Mouse (Mus musculus): ENCODE measurements at regions not wholly inside any gene's neighbourhood (a gene's known extent, or its start where the extent isn't known, plus 50 kb on each side); places are given as distances from the start of the nearest gene placed in this dataset.

GRCm38 (mm10) chr19:15465063-15465760 is 481.9 kb downstream of the Psat1 start:
- no peak for DNase-seq

- no peak for DNase-seq
These were observed 489.3 kb downstream of the Psat1 start for GRCm38 (mm10) chr19:15457793-15458192.

GRCm38 (mm10) chr19:15456943-15457735 is 490.0 kb downstream of the Psat1 start:
- no peak for DNase-seq

- no peak for DNase-seq
These were observed 498.1 kb downstream of the Psat1 start for GRCm38 (mm10) chr19:15448989-15449388.

GRCm38 (mm10) chr19:15431798-15432197 is 515.3 kb downstream of the Psat1 start:
- no peak for DNase-seq

GRCm38 (mm10) chr19:15421311-15421710 is 525.8 kb downstream of the Psat1 start:
- DNase-seq, result no peak

- no peak for DNase-seq
These were observed 548.5 kb downstream of the Psat1 start for GRCm38 (mm10) chr19:15398624-15399023.

GRCm38 (mm10) chr19:15371682-15372081 is 575.5 kb downstream of the Psat1 start:
- no peak for DNase-seq

GRCm38 (mm10) chr19:15366951-15367350 is 580.2 kb downstream of the Psat1 start:
- DNase-seq, result no peak

- no peak for DNase-seq
These were observed 590.0 kb downstream of the Psat1 start for GRCm38 (mm10) chr19:15357181-15357580.

GRCm38 (mm10) chr19:15348356-15348755 is 598.8 kb downstream of the Psat1 start:
- no peak for DNase-seq

GRCm38 (mm10) chr19:15342229-15342628 is 604.9 kb downstream of the Psat1 start:
- DNase-seq, result no peak

- DNase-seq, result no peak
These were observed 606.7 kb downstream of the Psat1 start for GRCm38 (mm10) chr19:15340305-15340983.

- no peak for DNase-seq
These were observed 607.2 kb downstream of the Psat1 start for GRCm38 (mm10) chr19:15339979-15340304.

- DNase-seq, result no peak
These were observed 617.0 kb downstream of the Psat1 start for GRCm38 (mm10) chr19:15330155-15330554.

- DNase-seq, result no peak
These were observed 647.7 kb downstream of the Psat1 start for GRCm38 (mm10) chr19:15299474-15299873.

- no peak for DNase-seq
These were observed 662.1 kb downstream of the Psat1 start for GRCm38 (mm10) chr19:15285016-15285415.

GRCm38 (mm10) chr19:15242781-15243180 is 644.9 kb upstream of the Tle4 start:
- DNase-seq, result no peak

- no peak for DNase-seq
These were observed 632.5 kb upstream of the Tle4 start for GRCm38 (mm10) chr19:15230129-15230927.

- no peak for DNase-seq
These were observed 619.5 kb upstream of the Tle4 start for GRCm38 (mm10) chr19:15217387-15217786.

- DNase-seq, result no peak
These were observed 616.8 kb upstream of the Tle4 start for GRCm38 (mm10) chr19:15214651-15215050.

GRCm38 (mm10) chr19:15212881-15213280 is 615.0 kb upstream of the Tle4 start:
- no peak for DNase-seq

GRCm38 (mm10) chr19:15203039-15203438 is 605.2 kb upstream of the Tle4 start:
- DNase-seq, result no peak

Data from thymus, postnatal 25 days (tissue).